Mouse (Mus musculus) layer of hippocampus, adult 8-10 months (tissue): ENCODE measurements at regions not wholly inside any gene's neighbourhood (a gene's known extent, or its start where the extent isn't known, plus 50 kb on each side); places are given as distances from the start of the nearest gene placed in this dataset.

ENCODE experiments used
- DNase-seq, 2 experiments: peaks; one replicate each; pipeline ENCODE4 v3.0.0; 2022; ENCODE audit warnings: low spot score in 2 of 2

DNA sequence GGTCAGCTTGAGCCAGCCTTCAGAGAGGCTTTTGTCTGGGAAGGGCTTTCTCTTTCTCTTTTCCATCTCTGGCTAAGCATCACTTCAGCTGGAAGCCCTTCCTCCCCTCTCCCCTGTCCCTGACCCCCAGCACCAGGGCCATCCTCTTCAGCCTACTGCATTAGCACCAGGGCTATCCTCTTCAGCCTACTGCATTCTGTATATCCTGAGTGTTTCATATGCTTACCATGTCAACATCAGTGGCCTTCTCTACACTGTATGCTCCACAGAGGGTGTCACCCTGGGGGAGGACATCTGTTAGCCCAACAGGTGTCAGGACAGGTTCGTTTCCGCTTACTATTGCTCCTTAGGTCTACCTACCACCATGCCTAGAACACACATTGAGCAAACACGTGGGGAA, 282.5 kb downstream of the Rps24 start:
- DNase-seq = no peak

DNA sequence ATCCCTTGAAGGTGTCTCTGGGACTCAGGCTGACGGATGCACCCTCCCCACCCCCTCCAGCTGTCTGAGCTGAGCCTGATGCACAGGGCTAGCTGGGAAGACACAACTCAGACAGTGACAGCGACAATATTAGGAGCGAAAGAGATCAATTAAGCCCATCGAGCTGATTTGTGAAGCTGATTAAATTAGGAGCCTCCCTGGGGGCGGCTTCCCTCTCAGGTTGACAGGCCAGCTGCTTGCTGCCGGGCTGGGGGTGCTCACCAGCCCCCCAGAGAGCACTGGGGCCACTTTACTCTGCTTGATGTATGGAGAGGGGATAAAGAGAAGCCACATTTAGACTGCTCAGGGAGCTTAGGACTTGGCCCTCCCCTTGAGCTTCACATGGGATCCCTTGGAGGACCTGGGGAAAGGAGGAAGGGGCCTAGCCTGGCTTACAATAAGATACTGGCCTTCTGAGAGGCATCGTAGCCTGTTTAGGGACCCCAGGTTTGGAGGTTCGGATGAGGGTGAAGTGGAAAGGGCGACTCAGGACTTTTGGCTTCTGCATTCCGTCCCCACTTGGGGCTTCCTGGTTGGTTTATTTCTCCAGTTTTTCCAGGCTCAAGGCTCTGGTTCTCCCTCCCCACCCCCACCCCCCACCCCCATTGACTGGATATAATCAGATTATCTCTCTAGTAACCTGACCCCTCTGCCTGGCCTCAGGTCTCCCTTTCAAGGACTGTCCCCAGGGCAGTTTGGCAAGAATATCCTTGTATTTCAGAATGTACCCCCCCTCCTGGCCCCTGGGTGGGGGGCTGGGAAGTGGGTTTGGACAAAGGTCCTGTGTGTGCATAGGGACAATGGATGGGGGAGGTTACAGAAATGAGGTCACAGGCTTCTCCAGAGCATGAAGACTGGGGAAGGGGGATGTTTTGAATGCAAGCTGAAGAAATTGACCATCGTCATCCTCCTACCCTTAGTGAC, 283.4 kb downstream of the Rps24 start:
- DNase-seq = no peak

DNA sequence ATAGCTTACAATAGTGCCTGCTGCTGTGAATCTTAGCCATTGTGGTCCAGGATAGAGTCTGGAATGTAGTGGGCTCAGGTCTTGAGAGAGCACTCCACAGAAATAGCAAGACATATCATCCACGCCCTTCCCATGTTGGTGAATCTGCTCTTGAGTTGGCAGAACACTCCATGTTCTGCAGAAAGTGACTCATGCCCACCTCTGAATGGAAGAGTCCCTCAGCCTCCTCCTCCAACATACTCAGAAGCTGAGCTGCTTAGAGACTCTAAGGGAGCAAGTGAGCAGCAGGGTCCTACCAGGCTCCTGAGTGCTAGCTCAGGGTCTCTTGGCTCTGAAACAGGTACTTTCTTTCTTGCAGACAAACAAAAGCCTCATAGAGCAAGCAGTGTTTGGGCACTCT, 284.7 kb downstream of the Rps24 start:
- no peak for DNase-seq

- no peak for DNase-seq
Observed at GRCm38 (mm10) chr14:24772129-24772528, 285.2 kb downstream of the Rps24 start.

- peak; percentile 91 for DNase-seq
Observed at GRCm38 (mm10) chr14:24778748-24779630, 292.1 kb downstream of the Rps24 start.

DNA sequence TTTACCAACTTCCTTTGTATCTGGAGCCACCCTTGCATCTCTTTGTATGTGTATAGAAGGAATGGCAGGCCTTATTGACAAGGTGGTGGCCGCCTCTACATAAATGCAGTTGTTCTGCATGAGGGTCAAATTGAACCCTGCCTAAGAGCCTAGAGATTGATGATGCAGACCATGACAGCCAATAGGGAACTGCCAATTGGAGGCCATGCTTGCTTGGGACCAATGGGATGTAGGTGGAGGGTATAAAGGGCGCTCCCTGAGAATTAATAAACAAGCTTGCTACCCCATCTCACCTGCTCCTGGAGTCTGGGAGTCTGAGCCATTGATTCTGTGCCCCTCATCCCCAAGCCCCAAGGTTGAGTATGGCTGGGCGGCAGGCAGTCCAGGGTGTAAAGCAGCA, 294.7 kb downstream of the Rps24 start:
- no peak for DNase-seq

DNA sequence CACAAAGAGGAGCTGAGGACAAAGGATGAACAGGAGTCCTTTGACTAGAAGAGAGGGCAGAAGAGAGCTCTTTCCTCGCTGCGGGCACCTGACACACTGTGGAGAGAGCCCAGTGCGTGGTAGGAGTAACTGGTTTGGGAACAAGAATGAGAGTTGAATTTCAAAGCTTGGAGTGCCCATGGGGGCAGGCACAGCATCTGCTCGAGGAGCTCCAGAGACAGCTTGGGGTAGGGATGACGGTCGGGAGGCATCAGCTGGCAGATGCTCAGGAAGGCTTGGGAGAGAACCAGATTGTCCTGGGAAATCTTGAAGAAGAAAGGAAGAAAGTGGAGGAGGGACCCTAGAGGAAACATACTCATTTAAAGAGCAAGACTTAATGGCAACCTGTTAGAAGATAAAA, 297.0 kb downstream of the Rps24 start:
- DNase-seq = peak; percentile 35 to 49

DNA sequence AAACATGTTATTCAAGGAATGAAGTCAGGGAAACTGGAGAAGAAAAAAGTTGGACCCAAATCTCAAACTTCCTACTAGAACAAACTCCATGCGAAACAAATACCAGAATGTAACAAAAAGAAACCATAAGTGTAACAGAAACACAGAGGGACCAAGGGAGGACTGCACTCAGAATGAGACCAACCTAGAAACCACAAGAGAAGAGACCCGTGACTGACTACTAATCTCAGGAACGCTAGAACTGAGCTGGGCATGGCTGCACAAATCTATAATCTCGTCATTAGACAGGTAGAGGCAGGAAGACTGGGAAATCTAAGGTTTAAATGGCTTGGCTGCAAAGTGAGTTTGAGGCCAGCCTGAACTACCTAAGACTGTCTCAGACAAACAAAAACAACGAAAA, 298.5 kb downstream of the Rps24 start:
- DNase-seq = no peak

DNA sequence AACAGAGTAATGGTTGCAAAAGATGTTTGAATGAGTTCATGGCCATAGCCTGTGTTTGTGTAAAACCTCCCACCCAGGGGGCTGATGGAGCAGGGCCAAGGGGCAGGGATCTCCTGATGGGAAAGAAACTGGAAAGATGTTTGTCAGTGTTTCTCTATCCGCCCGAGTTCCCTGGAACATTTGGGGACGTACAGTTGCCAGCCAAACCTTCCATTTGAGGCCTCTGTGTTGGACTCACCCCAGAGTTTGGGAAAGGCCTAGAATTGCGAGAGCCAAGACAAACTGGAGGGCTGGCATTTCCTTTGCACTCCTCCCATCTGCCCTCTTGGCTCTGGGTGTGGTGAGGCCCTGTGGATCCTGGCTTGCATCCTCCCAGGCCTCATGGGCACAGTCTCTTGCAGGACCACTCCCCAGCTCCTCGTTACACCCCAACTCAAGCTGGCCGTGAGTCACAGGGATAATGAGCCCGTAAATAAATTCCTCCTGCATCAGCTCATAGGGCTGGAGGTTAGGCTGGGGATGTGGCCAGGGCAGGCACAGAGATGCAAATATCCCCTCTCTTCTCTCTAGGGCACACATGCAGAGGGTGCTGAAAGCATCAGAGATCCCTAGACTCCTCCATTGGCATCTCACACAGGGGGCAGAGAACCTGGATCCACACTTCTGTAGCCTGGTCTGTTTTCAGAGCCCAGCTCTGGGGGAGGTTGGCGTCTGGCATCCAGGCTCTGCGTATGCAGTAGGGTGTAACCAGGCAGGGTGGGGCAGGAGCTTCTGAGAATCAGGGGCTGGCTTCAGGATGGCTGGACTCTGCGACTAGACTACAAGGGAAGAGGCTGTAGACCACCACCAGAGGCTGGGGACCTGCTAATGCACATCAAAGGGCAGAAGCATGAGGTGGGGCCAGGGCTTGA, 306.7 kb downstream of the Rps24 start:
- DNase-seq = peak in 1 of 2 experiments; percentile 35

DNA sequence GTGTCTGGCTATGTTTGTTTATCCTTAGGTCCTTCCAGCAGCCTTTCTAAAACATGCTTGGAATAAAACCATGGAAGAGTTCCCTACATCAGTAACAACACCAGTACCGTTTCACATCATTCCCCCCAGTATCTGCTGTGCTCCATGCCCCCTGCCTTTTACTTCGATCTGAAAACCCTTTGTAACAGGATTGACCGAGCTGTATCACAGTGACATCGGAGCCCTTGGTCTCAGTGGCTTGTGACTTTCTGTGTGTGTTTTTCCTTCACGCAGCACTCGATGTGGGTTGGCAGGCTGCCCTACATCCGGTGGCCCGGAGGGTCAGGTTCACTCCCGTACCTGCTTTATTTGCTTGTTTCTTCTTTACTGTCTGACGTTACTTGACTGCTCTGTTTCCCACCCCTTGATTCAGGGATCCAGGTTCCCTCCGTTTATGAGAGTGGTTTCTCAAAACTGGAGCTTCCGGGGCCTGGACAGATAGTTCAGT, 307.5 kb downstream of the Rps24 start:
- no peak for DNase-seq

GRCm38 (mm10) chr14:24797494-24797893, 310.6 kb downstream of the Rps24 start:
- DNase-seq = no peak

GRCm38 (mm10) chr14:24798066-24798465, 311.1 kb downstream of the Rps24 start:
- no peak for DNase-seq

GRCm38 (mm10) chr14:24803001-24803655, 316.2 kb downstream of the Rps24 start:
- DNase-seq = no peak

GRCm38 (mm10) chr14:24807061-24807460, 320.1 kb downstream of the Rps24 start:
- DNase-seq = no peak

DNA sequence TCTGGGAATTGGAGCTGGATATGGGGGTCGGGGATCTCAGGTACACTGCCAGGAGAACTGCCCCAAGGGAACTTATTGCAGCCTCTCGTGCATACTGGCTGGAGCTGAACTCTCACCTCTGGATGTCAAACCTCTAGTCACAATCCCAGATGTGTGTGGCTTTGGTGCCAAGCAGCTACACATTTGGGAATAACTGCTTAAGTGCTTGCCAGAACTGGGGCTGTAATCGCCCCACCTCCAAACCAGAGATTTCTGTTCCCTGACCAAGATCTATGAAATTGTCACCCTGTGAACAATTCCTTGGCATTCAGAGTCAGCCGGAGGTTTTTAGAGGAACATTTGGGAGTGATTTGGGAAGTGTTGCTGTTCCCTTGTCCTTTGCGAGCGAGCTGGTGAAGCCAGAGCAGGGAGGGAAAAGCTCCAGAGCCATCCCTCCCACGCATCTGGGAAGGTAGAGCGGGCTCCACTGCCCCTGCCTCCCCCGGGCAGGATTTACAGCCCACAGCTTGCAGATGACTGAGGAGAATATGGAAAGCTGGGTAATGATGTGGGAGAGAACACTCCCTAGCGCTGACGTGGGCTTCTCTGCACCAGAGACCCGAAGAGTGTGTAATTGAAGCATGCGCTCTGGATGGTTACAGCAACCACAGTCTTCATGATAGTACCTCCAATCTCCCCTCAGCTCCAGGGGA, 336.1 kb downstream of the Rps24 start:
- peak; percentile 32 to 36 for DNase-seq

GRCm38 (mm10) chr14:24824351-24824750, 337.4 kb downstream of the Rps24 start:
- DNase-seq = no peak

DNA sequence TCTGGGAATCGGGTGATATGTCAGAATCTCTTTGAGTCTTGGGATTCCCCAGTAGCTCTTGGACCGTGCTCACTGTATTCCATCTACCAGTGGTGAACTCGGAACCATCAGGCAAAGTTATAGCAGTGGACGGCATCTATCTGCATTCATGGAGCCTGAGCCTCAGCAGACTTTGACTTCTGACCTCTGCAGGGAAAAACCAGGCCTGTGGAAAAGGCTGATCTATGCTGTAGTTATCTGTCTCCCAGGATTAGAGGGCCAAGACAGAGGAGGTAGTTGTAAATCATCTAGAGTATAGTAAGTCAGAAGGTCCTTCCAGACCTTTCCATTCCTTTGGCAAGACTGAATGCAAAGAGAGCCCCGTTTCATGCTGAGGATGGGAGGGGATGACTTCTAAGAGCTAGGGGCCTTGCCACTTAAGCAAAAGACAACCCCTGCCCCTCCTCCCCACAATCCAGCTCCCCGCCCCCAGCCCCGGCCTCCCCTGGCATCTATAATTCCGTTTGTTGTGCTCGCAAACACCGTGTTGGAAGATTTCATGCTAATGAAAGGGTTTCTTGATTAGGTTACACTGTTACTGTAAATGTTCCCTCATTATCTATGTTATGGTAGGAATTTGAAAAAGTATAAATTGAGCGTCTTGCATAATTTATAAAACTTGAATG, 338.9 kb downstream of the Rps24 start:
- DNase-seq = no peak

- peak in 1 of 2 experiments; percentile 28 for DNase-seq
Observed at GRCm38 (mm10) chr14:24826471-24827337, 339.8 kb downstream of the Rps24 start.
